Mouse (Mus musculus): ENCODE results near the gene Sprr2a2. TPM values are rescaled to one million over a fixed set of nuclear protein-coding genes. Genes with fewer than 3 reads are reported as not detected.
"Not testable (repeated sequence)": the region's sequence is repeated elsewhere in the genome, so short reads cannot be mapped to it uniquely, and the experiment has no call there.

Gene Sprr2a2
- total RNA-seq (2014; fragmentation: Nextera tagmentation) = not detected in 2 replicates
- total RNA-seq (2017) = 0.12 and 0.60 TPM in 2 replicates
- not detected in 2 replicates for polyA plus RNA-seq (2012)

DNA sequence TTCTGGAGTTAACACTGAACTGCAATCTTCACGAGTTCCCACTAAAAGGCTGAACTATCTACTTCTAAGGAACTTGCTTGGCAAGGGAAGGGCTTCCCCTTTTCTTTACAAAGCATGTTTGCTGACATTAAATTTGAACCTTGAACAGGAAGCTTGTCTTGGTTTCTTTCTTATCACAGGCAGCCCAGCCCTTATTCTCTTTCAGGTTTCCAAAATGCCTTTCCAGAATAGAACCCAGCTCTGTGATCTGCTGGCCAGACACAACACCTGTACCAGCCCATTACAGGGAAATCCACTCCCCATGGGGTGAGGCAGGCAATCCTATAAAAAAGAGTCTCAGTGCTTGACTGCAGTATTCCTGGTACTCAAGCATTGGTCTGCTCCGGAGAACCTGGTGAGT lies at the start of gene Sprr2a2, which contains the start of gene Sprr2a1:
Sprr2a2 (plus strand) TSS at position 352 of the 400 bp plus-strand sequence.
Sprr2a1 (plus strand) TSS at position 231 of the 400 bp plus-strand sequence.
- H3K4me3 ChIP-seq (ENCODE audit: low read depth, low read length); H3K4me1 ChIP-seq (ENCODE audit: insufficient read depth, low read depth, low read length); H3K9me3 ChIP-seq (replicated peaks); H3K36me3 ChIP-seq (replicated peaks); ATAC-seq (ENCODE audit: extremely low read depth, insufficient number of reproducible peaks, low FRiP score, poor library complexity, severe bottlenecking); H3K27me3 ChIP-seq (ENCODE audit: insufficient read depth, low read length); DNase-seq (ENCODE audit: low spot score): not testable (repeated sequence)

DNA sequence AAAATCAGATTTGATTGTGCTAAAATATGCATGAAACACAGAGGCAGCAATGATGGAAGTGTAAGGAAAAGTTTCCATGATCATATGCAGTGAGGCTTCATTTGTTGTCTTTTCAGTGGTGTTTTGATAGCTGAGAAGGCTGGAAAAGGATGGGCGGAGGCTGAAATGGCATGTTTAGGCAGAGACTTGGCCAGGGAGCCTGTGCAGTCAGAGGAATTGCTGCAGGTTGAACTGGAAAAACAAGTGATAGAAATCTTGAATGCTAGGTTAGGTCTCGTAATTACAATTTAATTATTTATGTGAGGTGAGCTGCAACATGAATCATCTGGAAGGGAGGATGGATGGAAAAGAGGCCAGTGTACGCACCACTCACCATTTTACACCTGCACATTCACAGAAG lies 45.9 kb upstream of the Sprr2a2 start:
- TF ChIP-seq TAL1 (conservative IDR thresholded peaks at IDR 0.05; ENCODE audit: low read depth, low read length) = no peak
- no peak for TF ChIP-seq CTCF (IDR thresholded peaks at IDR 0.05; ENCODE audit: low read depth, low read length)
- TF ChIP-seq POLR2AphosphoS5 (IDR thresholded peaks at IDR 0.05; ENCODE audit: insufficient replicate concordance, low read depth, low read length) = no peak
- no peak for TF ChIP-seq GATA1 (IDR thresholded peaks at IDR 0.05; ENCODE audit: borderline replicate concordance, low read length)
- TF ChIP-seq GATA2 (IDR thresholded peaks at IDR 0.05; ENCODE audit: borderline replicate concordance, low read depth, low read length) = no peak
- Histone ChIP-seq H3K4me3 (ENCODE audit: low read depth, low read length) (no peak overlapping the region), H3K36me3 (replicated peaks) (no peaks in the 10 kb centered on the region), H3K9me3 (replicated peaks) (no peaks in the 10 kb centered on the region), H3K27me3 (ENCODE audit: insufficient read depth, low read length) (no peaks in the 10 kb centered on the region), H3K4me1 (ENCODE audit: insufficient read depth, low read depth, low read length) (no peaks in the 10 kb centered on the region)
- no peak for DNase-seq (ENCODE audit: low spot score)
- no peak for ATAC-seq (ENCODE audit: extremely low read depth, insufficient number of reproducible peaks, low FRiP score, poor library complexity, severe bottlenecking)

DNA sequence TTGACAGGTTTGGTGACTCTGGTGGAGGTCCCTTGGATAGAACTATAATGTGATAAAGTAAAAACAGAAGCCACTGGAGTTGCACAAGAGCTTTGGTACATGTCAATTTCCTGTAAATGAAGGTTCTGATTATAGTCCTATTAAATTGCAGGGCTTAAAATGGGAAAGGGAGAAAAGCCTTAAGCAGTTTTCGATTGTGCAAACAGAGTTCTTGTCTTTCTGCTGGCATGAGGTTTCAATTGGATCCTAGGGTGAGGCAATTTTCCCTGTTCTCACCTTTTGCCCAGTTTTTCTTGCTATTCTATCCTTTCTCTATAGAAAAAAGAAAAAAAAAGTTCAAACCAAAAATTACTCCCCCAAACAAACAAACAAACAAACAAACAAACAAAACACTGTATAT lies 38.8 kb upstream of the Sprr2a2 start:
- no peak overlapping the region for H3K4me3 ChIP-seq (ENCODE audit: low read depth, low read length)
- H3K36me3 ChIP-seq (replicated peaks) = no peaks in the 10 kb centered on the region
- TF ChIP-seq GATA1 (IDR thresholded peaks at IDR 0.05; ENCODE audit: borderline replicate concordance, low read length) (no peak), GATA2 (IDR thresholded peaks at IDR 0.05; ENCODE audit: borderline replicate concordance, low read depth, low read length) (no peak), TAL1 (conservative IDR thresholded peaks at IDR 0.05; ENCODE audit: low read depth, low read length) (no peak), POLR2AphosphoS5 (IDR thresholded peaks at IDR 0.05; ENCODE audit: insufficient replicate concordance, low read depth, low read length) (no peak), CTCF (IDR thresholded peaks at IDR 0.05; ENCODE audit: low read depth, low read length) (no peak)
- H3K9me3 ChIP-seq (replicated peaks) = no peaks in the 10 kb centered on the region; the same call in 1 of the 2 replicates
- DNase-seq (ENCODE audit: low spot score) = no peak
- ATAC-seq (ENCODE audit: extremely low read depth, insufficient number of reproducible peaks, low FRiP score, poor library complexity, severe bottlenecking) = no peak
- no peaks in the 10 kb centered on the region for H3K27me3 ChIP-seq (ENCODE audit: insufficient read depth, low read length)
- H3K4me1 ChIP-seq (ENCODE audit: insufficient read depth, low read depth, low read length) = no peaks in the 10 kb centered on the region

DNA sequence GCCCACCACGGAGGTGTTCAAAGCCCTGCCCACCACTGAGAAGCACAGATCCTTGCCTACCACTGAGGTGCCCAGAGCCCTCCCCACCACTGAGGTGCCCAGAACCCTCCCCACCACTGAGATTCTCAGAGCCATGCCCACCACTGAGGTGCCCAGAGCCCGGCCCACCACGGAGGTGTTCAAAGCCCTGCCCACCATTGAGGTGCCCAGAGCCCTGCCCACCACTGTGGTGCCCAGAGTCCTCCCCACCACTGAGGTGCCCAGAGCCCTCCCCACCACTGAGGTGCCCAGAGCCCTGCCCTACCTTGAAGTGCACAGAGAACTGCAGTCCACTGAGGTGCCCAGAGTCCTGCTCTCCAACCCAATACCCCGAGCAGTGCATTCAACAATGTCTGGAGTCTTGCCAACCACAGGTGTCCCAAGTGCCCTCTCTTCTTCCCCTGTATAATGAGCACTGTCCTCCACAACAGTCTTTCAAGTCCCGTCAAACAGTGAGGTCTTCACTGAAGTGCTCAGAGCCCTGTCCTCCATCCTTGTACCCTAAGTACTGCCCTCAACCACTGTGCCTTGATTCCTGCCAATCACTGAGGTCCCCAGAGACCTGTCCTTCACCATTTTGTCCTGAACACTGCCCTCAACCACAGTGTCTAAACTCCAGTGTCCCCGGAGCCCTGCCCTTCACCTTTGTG lies 20.1 kb upstream of the Sprr2a2 start:
- no peaks in the 10 kb centered on the region for H3K36me3 ChIP-seq (replicated peaks)
- no peaks in the 10 kb centered on the region for H3K4me1 ChIP-seq (ENCODE audit: insufficient read depth, low read depth, low read length)
- TF ChIP-seq TAL1 (conservative IDR thresholded peaks at IDR 0.05; ENCODE audit: low read depth, low read length) (no peak), POLR2AphosphoS5 (IDR thresholded peaks at IDR 0.05; ENCODE audit: insufficient replicate concordance, low read depth, low read length) (no peak), CTCF (IDR thresholded peaks at IDR 0.05; ENCODE audit: low read depth, low read length) (no peak), GATA2 (IDR thresholded peaks at IDR 0.05; ENCODE audit: borderline replicate concordance, low read depth, low read length) (no peak), GATA1 (IDR thresholded peaks at IDR 0.05; ENCODE audit: borderline replicate concordance, low read length) (no peak)
- H3K9me3 ChIP-seq (replicated peaks) = peaks cover 18% of the 10 kb centered on the region
- DNase-seq (ENCODE audit: low spot score) (no peak), ATAC-seq (ENCODE audit: extremely low read depth, insufficient number of reproducible peaks, low FRiP score, poor library complexity, severe bottlenecking) (no peak)
- no peaks in the 10 kb centered on the region for H3K27me3 ChIP-seq (ENCODE audit: insufficient read depth, low read length)
- no peak overlapping the region for H3K4me3 ChIP-seq (ENCODE audit: low read depth, low read length)

DNA sequence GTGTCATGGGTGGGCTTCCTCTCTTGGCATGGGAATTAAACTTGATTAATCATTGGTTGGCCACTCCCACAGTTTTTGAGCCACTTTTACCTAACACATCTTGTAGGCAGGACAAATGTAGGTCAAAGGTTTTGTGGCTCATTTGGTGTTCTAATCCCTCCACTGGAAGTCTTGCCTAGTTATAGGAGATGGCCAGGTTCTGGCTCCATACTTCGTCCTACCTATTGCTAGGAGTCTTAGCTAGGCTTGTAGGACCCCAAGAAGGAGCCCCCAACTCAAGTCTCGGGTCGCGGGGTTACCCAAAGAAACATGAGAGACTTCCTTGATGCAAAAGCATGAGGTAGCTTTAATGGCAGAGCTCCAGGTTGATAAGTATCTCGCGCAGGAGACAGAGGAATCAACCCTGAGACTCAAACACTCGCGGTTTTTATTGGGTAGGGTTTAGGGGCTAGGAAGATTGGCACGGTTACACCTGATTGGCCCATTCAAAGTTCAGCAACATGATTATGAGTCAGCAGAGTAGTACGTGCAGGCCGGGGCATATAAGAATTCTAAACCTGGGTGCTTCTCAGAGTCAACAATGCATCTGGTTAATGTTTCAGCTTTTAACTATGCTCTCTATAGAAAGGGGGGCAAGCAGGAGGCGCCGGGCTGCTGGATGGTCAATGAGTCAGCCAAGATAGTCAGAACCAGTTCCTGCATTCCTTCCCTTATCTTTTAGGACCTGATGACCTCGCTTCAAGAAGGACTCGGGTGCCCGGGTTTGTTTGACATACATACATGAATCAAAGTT lies 4.4 kb upstream of the Sprr2a2 start:
- not testable (repeated sequence) for H3K36me3 ChIP-seq (replicated peaks); DNase-seq (ENCODE audit: low spot score); ATAC-seq (ENCODE audit: extremely low read depth, insufficient number of reproducible peaks, low FRiP score, poor library complexity, severe bottlenecking); H3K9me3 ChIP-seq (replicated peaks); H3K4me1 ChIP-seq (ENCODE audit: insufficient read depth, low read depth, low read length); H3K4me3 ChIP-seq (ENCODE audit: low read depth, low read length); H3K27me3 ChIP-seq (ENCODE audit: insufficient read depth, low read length)

DNA sequence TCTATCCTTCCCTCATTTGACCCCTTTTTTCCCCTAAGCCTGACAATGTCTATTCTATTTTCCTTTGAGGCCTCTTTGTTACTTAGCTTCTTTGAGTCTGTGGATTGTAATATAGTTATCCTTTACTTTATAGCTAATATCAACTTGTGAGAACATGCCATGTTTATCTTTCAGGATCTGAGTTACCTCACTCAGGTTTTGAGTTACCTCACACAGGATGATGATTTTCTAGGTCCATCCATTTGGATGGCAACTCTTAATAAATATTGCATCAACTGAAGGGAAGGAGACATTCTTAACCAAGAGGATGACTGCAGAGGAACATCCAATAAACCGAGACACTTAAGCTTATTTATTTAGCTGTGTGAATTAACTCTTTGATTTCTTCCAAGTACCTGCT lies 3.7 kb upstream of the Sprr2a2 start:
- not testable (repeated sequence) for H3K9me3 ChIP-seq (replicated peaks); H3K27me3 ChIP-seq (ENCODE audit: insufficient read depth, low read length); H3K36me3 ChIP-seq (replicated peaks); H3K4me3 ChIP-seq (ENCODE audit: low read depth, low read length); DNase-seq (ENCODE audit: low spot score); ATAC-seq (ENCODE audit: extremely low read depth, insufficient number of reproducible peaks, low FRiP score, poor library complexity, severe bottlenecking); H3K4me1 ChIP-seq (ENCODE audit: insufficient read depth, low read depth, low read length)

DNA sequence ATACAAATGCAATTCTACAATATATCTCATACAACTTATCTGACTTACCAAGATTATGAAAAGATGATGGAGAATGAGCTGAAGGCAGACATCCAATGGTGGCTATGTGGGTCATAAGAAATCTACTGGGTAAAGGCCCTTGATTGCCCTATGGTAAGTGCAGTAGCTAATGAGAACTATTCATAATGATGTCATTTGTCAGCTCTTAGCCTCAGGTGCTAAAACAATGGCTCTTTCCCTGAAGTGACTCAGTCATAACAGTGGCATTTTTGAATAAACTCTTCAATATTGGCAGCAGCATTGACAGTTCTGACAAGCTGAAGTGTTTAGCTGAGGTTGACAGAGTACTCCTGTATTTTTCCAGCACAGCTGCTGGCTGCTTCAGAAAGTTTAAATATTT lies 2.1 kb upstream of the Sprr2a2 start:
- H3K4me1 ChIP-seq (ENCODE audit: insufficient read depth, low read depth, low read length); H3K9me3 ChIP-seq (replicated peaks); H3K36me3 ChIP-seq (replicated peaks); H3K4me3 ChIP-seq (ENCODE audit: low read depth, low read length); DNase-seq (ENCODE audit: low spot score); H3K27me3 ChIP-seq (ENCODE audit: insufficient read depth, low read length): not testable (repeated sequence)
- ATAC-seq (ENCODE audit: extremely low read depth, insufficient number of reproducible peaks, low FRiP score, poor library complexity, severe bottlenecking) = peak; percentile 10; the same call in 1 of the 2 replicates

DNA sequence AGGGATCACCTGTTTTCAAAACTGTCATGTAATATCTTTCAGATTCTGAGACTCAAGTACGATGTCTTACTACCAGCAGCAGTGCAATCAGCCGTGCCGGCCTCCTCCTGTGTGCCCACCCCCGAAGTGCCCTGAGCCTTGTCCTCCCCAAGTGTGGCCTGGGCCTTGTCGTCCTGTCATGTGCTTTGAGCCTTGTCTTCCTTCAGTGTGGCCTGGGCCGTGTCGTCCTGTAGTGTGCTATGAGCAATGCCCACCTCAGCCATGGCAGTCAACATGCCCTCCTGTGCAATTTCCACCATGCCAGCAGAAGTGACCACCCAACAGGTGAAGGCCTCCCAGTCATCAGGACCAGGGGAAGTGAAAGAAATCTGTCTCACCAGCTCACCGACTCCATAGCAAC lies 3.3 kb downstream of the Sprr2a2 start:
- not testable (repeated sequence) for H3K9me3 ChIP-seq (replicated peaks); H3K4me3 ChIP-seq (ENCODE audit: low read depth, low read length); H3K36me3 ChIP-seq (replicated peaks); H3K4me1 ChIP-seq (ENCODE audit: insufficient read depth, low read depth, low read length); H3K27me3 ChIP-seq (ENCODE audit: insufficient read depth, low read length); DNase-seq (ENCODE audit: low spot score); ATAC-seq (ENCODE audit: extremely low read depth, insufficient number of reproducible peaks, low FRiP score, poor library complexity, severe bottlenecking)

DNA sequence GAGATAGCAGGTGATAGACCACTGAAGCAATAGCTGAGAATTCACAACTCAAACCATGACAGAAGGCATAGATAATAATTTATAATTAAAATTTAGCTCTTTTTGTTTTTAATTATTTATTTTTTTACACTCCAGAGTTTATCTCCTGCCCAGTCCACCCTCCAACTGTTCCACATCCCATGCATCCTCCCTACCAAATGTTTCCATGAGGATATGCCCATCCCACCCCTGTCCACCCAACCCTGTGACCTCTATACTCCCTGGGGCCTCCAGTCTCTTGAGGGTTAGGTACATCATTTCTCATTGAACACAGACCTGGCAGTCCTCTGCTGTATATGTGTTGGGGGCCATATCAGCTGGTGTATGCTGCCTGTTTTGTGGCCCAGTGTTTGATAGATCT lies 8.0 kb downstream of the Sprr2a2 start:
- H3K4me3 ChIP-seq (ENCODE audit: low read depth, low read length) = not testable (repeated sequence)

DNA sequence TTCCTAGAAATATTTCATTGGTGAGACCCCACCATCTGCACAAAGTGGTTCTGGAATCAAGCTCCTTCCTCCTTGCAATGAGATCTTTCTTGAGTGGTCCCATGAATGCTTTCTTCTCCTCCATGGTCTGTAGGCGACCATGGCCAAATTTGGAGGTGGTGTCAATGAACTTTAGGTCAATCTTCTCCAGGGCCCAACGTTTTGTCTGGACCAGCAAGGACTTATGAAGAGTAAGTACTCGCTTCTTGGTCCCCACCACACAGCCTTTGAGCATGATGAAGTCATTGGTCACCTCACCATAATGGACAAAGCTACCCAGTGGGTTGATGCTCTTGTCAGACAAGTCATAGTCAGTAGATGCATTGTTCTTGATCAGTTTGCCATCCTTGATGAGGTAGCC lies 11.7 kb downstream of the Sprr2a2 start:
- H3K36me3 ChIP-seq (replicated peaks); H3K4me3 ChIP-seq (ENCODE audit: low read depth, low read length); ATAC-seq (ENCODE audit: extremely low read depth, insufficient number of reproducible peaks, low FRiP score, poor library complexity, severe bottlenecking); H3K9me3 ChIP-seq (replicated peaks); H3K27me3 ChIP-seq (ENCODE audit: insufficient read depth, low read length); DNase-seq (ENCODE audit: low spot score); H3K4me1 ChIP-seq (ENCODE audit: insufficient read depth, low read depth, low read length): not testable (repeated sequence)

More for the DNA sequence above, 8.0 kb downstream of the Sprr2a2 start:
- not testable (repeated sequence) for ATAC-seq (ENCODE audit: extremely low read depth, insufficient number of reproducible peaks, low FRiP score, poor library complexity, severe bottlenecking); H3K36me3 ChIP-seq (replicated peaks); H3K4me1 ChIP-seq (ENCODE audit: insufficient read depth, low read depth, low read length); DNase-seq (ENCODE audit: low spot score); H3K27me3 ChIP-seq (ENCODE audit: insufficient read depth, low read length); H3K9me3 ChIP-seq (replicated peaks)
